In the genomic region with DNA sequence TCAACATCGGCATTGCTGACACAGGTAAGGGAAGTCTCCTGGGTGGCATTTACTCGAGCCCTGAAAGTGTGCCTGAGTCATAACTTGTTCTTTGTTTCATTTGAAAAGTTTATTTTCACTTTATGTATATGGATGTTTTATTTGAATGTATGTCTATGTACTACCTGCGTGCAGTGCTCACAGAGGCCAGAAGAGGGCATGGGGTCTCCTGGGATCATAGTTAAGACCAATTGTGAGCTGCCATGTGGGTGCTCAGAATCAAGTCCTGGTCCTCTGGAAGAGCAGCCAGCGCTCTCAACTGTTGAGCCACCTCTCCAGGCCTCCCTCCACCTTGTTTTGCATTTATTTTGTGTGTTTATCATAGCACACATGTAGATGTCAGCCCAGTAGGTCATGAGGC, we compare ENCODE assay signal across 19 mouse cellular contexts. TPM values are rescaled to one million over a fixed set of nuclear protein-coding genes. Genes with fewer than 3 reads are reported as not detected.
DNase-seq lines count a peak whose midpoint lies in the region; ATAC-seq and TF ChIP-seq lines count a peak whose summit lies in the region.
"Had no signal": no experiment of that assay in that cellular context is flagged by ENCODE, and none has a peak within 500 bp of the region (broad histone marks: within the 10 kb centered on the region; RNA-seq: fewer than 3 reads in every experiment).

No protein-coding gene starts in this region.

- no peak for ATAC-seq in forebrain, postnatal 0 days
- no peak for ATAC-seq in forebrain, embryonic 11.5 days (replicated peaks; ENCODE audit: low FRiP score)
- no peak for ATAC-seq in limb, embryonic 11.5 days (ENCODE audit: insufficient number of reproducible peaks, low FRiP score, low TSS enrichment, low read depth)
- ATAC-seq: activated CD4-positive, CD25-positive, alpha-beta regulatory T cell, adult 4 months; hindbrain, embryonic 16.5 days had no signal

- H3K9me3 ChIP-seq in forebrain, postnatal 0 days (ENCODE audit: low read length), result no peaks in the 10 kb centered on the region
- H3K9me3 ChIP-seq in forebrain, embryonic 11.5 days (ENCODE audit: control insufficient read depth, low read length), result no peaks in the 10 kb centered on the region
- no peaks in the 10 kb centered on the region for H3K9me3 ChIP-seq in limb, embryonic 11.5 days (ENCODE audit: control insufficient read depth, low read length)
- H3K9me3 ChIP-seq in limb, embryonic 10.5 days (replicated peaks), result no peaks in the 10 kb centered on the region
- H3K9me3 ChIP-seq: stomach, embryonic 15.5 days had no signal

- TF ChIP-seq CTCF in forebrain, postnatal 0 days (IDR thresholded peaks at IDR 0.05; ENCODE audit: low read depth), result 0 out of 2 replicates have a peak, but pooled peaks have one; percentile 4

- no peaks in the 10 kb centered on the region for H3K27me3 ChIP-seq in forebrain, postnatal 0 days (ENCODE audit: insufficient read depth, low read length)
- H3K27me3 ChIP-seq in forebrain, embryonic 11.5 days (ENCODE audit: control insufficient read depth, insufficient read depth, low read length), result no peaks in the 10 kb centered on the region
- no peaks in the 10 kb centered on the region for H3K27me3 ChIP-seq in limb, embryonic 11.5 days (ENCODE audit: control insufficient read depth, insufficient read depth, low read length)
- H3K27me3 ChIP-seq in limb, embryonic 10.5 days (ENCODE audit: low read depth, poor library complexity, severe bottlenecking), result no peaks in the 10 kb centered on the region
- H3K27me3 ChIP-seq: heart, embryonic 12.5 days; stomach, embryonic 15.5 days had no signal

- no peaks in the 10 kb centered on the region for H3K4me1 ChIP-seq in forebrain, postnatal 0 days (ENCODE audit: insufficient read depth)
- no peaks in the 10 kb centered on the region for H3K4me1 ChIP-seq in forebrain, embryonic 11.5 days (replicated peaks; ENCODE audit: control insufficient read depth, insufficient read depth, low read length)
- H3K4me1 ChIP-seq in limb, embryonic 11.5 days (ENCODE audit: control insufficient read depth, insufficient read depth, low read length), result no peaks in the 10 kb centered on the region
- no peaks in the 10 kb centered on the region for H3K4me1 ChIP-seq in limb, embryonic 10.5 days
- H3K4me1 ChIP-seq: stomach, embryonic 15.5 days had no signal

- H3K27ac ChIP-seq in forebrain, postnatal 0 days (ENCODE audit: low read depth, low read length), result no peak overlapping the region
- H3K27ac ChIP-seq in forebrain, embryonic 11.5 days (ENCODE audit: low read depth, low read length), result no peak overlapping the region
- H3K27ac ChIP-seq in limb, embryonic 11.5 days (replicated peaks; ENCODE audit: low read depth, low read length), result no peak overlapping the region
- no peak overlapping the region for H3K27ac ChIP-seq in limb, embryonic 10.5 days
- H3K27ac ChIP-seq: stomach, embryonic 15.5 days had no signal

- H3K9ac ChIP-seq in forebrain, postnatal 0 days, result no peak overlapping the region
- H3K9ac ChIP-seq in forebrain, embryonic 11.5 days (ENCODE audit: low read length), result no peak overlapping the region
- H3K9ac ChIP-seq in limb, embryonic 11.5 days (ENCODE audit: low read length), result no peak overlapping the region
- H3K9ac ChIP-seq: heart, embryonic 12.5 days; stomach, embryonic 15.5 days had no signal

- no peak for DNase-seq in forebrain, postnatal 0 days
- no peak for DNase-seq in forebrain, embryonic 11.5 days (ENCODE audit: low spot score)
- no peak for DNase-seq in limb, embryonic 11.5 days (ENCODE audit: low spot score)
- DNase-seq in limb, embryonic 10.5 days (ENCODE audit: low spot score), result no peak
- DNase-seq in 3T3-L1 (ENCODE audit: low read depth, low spot score) (peak; percentile 31), ES-CJ7 (ENCODE audit: low read depth, low spot score) (peak; percentile 69)
- DNase-seq in kidney, adult 8-10 months, result no peak
- no peak for DNase-seq in left cerebral cortex, adult 11 months (ENCODE audit: low spot score)
- DNase-seq: adrenal gland, postnatal 25 days; heart, postnatal 36 days; kidney, adult 2 months; kidney, postnatal 4 days; left cerebral cortex, postnatal 4 days; lung, adult 2 months; midbrain, embryonic 14.5 days had no signal

- peaks cover 50% of the 10 kb centered on the region for H3K36me3 ChIP-seq in forebrain, postnatal 0 days (ENCODE audit: insufficient read depth)
- H3K36me3 ChIP-seq in forebrain, embryonic 11.5 days (ENCODE audit: control insufficient read depth, insufficient read depth, low read length), result peaks cover 10% of the 10 kb centered on the region
- H3K36me3 ChIP-seq in limb, embryonic 11.5 days (ENCODE audit: control insufficient read depth, insufficient read depth, low read length), result peaks cover 30% of the 10 kb centered on the region; the same call in 1 of the 2 replicates
- peaks cover 93% of the 10 kb centered on the region for H3K36me3 ChIP-seq in limb, embryonic 10.5 days

- 98% methylated on average over 4 of the region's 4 CpGs for WGBS in forebrain, postnatal 0 days
- WGBS in forebrain, embryonic 11.5 days, result 92% methylated on average over 4 of the region's 4 CpGs
- 95% methylated on average over 4 of the region's 4 CpGs for WGBS in limb, embryonic 11.5 days
- WGBS in limb, embryonic 10.5 days, result 95% methylated on average over 4 of the region's 4 CpGs

- H3K4me3 ChIP-seq in forebrain, postnatal 0 days (ENCODE audit: low read depth, low read length), result no peak overlapping the region
- H3K4me3 ChIP-seq in forebrain, embryonic 11.5 days (ENCODE audit: low read depth, low read length), result no peak overlapping the region
- H3K4me3 ChIP-seq in limb, embryonic 11.5 days (ENCODE audit: low read depth, low read length), result no peak overlapping the region
- H3K4me3 ChIP-seq in limb, embryonic 10.5 days, result no peak overlapping the region
- H3K4me3 ChIP-seq: heart, embryonic 12.5 days; stomach, embryonic 15.5 days had no signal

- H3K4me2 ChIP-seq in forebrain, postnatal 0 days (ENCODE audit: low read depth), result no peak overlapping the region
- H3K4me2 ChIP-seq in forebrain, embryonic 11.5 days (ENCODE audit: low read depth, low read length, severe bottlenecking), result no peak overlapping the region
- 0 out of 2 replicates have a peak overlapping the region, but pooled peaks have one; percentile 4 for H3K4me2 ChIP-seq in limb, embryonic 11.5 days (ENCODE audit: low read depth, severe bottlenecking)
- H3K4me2 ChIP-seq: heart, embryonic 12.5 days; stomach, embryonic 15.5 days had no signal

RNA-seq across cellular contexts. Expression of gene Tbl2, which starts 7.0 kb away (rescaled TPM):
- total RNA-seq in forebrain, postnatal 0 days (2014; rRNA removed), result 13.5 and 35.2 TPM in 2 replicates
- 9.2 and 12.0 TPM in 2 replicates for polyA plus RNA-seq in forebrain, postnatal 0 days (2015; fragmentation: Nextera tagmentation; extraction: Ambion mirVana)
- polyA plus RNA-seq in forebrain, embryonic 11.5 days (2014; fragmentation: Nextera tagmentation; extraction: Ambion mirVana), result 24.5 and 25.8 TPM in 2 replicates
- polyA plus RNA-seq in limb, embryonic 11.5 days (2014; fragmentation: Nextera tagmentation; extraction: Ambion mirVana), result 21.4 and 22.5 TPM in 2 replicates
- polyA plus RNA-seq in limb, embryonic 10.5 days (2016; fragmentation: Nextera tagmentation; extraction: Ambion mirVana), result 19.4 and 30.7 TPM in 2 replicates

RNA-seq across cellular contexts. Expression of gene Bcl7b, which starts 11.6 kb away (rescaled TPM):
- total RNA-seq in forebrain, postnatal 0 days (2014; rRNA removed), result 30.3 and 31.4 TPM in 2 replicates
- 42.6 TPM in 2 replicates for polyA plus RNA-seq in forebrain, postnatal 0 days (2015; fragmentation: Nextera tagmentation; extraction: Ambion mirVana)
- 43.8 and 46.8 TPM in 2 replicates for polyA plus RNA-seq in forebrain, embryonic 11.5 days (2014; fragmentation: Nextera tagmentation; extraction: Ambion mirVana)
- 39.5 and 45.6 TPM in 2 replicates for polyA plus RNA-seq in limb, embryonic 11.5 days (2014; fragmentation: Nextera tagmentation; extraction: Ambion mirVana)
- 44.5 and 45.4 TPM in 2 replicates for polyA plus RNA-seq in limb, embryonic 10.5 days (2016; fragmentation: Nextera tagmentation; extraction: Ambion mirVana)

RNA-seq across cellular contexts. Expression of gene Baz1b, which starts 30.6 kb away (rescaled TPM):
- total RNA-seq in forebrain, postnatal 0 days (2014; rRNA removed), result 44.4 and 51.6 TPM in 2 replicates
- polyA plus RNA-seq in forebrain, postnatal 0 days (2015; fragmentation: Nextera tagmentation; extraction: Ambion mirVana), result 11.1 and 15.0 TPM in 2 replicates
- 76.3 and 83.6 TPM in 2 replicates for polyA plus RNA-seq in forebrain, embryonic 11.5 days (2014; fragmentation: Nextera tagmentation; extraction: Ambion mirVana)
- 71.5 and 77.1 TPM in 2 replicates for polyA plus RNA-seq in limb, embryonic 11.5 days (2014; fragmentation: Nextera tagmentation; extraction: Ambion mirVana)
- 58.1 and 68.3 TPM in 2 replicates for polyA plus RNA-seq in limb, embryonic 10.5 days (2016; fragmentation: Nextera tagmentation; extraction: Ambion mirVana)

Comparison
In these comparisons a context has a peak if more than half of its experiments do, and no peak if none do; other contexts are left out.
1. DNase-seq: peak in 3T3-L1 (single experiment) and ES-CJ7 (single experiment); none in forebrain, postnatal 0 days (single experiment), forebrain, embryonic 11.5 days (single experiment), limb, embryonic 11.5 days (single experiment), limb, embryonic 10.5 days (single experiment), kidney, adult 8-10 months (0 of 2) and left cerebral cortex, adult 11 months (single experiment).